Mouse (Mus musculus) myocyte (in vitro differentiated cells): ENCODE data around the gene Ccdc183. TPM values are rescaled to one million over a fixed set of nuclear protein-coding genes. Genes with fewer than 3 reads are reported as not detected.

Experiments
- H3K27me3 ChIP-seq: one replicate; pipeline ENCODE4 v1.6.1; 2011; ENCODE audit not compliant: control insufficient read depth, insufficient read depth, insufficient read length
- H3K36me3 ChIP-seq: one replicate; pipeline ENCODE4 v1.6.1; 2011; ENCODE audit not compliant: control insufficient read depth, insufficient read depth
- H3K4me2 ChIP-seq: one replicate; pipeline ENCODE4 v1.6.1; 2011; ENCODE audit warnings: low read depth, control low read depth
- H3K4me3 ChIP-seq: one replicate; pipeline ENCODE4 v1.5.1; 2011; ENCODE audit warnings: mild to moderate bottlenecking, control low read depth, moderate library complexity
- H3K79me2 ChIP-seq: one replicate; pipeline ENCODE4 v1.6.1; 2011; ENCODE audit not compliant: control insufficient read depth, insufficient read depth
- H3ac ChIP-seq: one replicate; pipeline ENCODE4 v1.6.1; 2011; ENCODE audit not compliant: control insufficient read depth, insufficient read length
- CEBPB ChIP-seq: IDR thresholded peaks from 2 replicates; pipeline ENCODE4 v1.6.1; 2011; ENCODE audit warnings: mild to moderate bottlenecking, moderate library complexity; ENCODE audit not compliant: poor library complexity, insufficient read depth, severe bottlenecking
- E2F4 ChIP-seq: IDR thresholded peaks from one replicate; pipeline ENCODE4 v1.6.1; 2011; ENCODE audit warnings: mild to moderate bottlenecking, control low read depth, moderate library complexity; ENCODE audit not compliant: insufficient read depth
- MAX ChIP-seq: IDR thresholded peaks from one replicate; pipeline ENCODE4 v1.6.1; 2011; ENCODE audit warnings: low read depth, mild to moderate bottlenecking, control low read depth
- MYOD1 ChIP-seq, 3 experiments: IDR thresholded peaks; one replicate each; pipeline ENCODE4 v1.6.1; 2011; ENCODE audit warnings: control low read depth in 2 of 3, low read depth in 2 of 3, mild to moderate bottlenecking in 2 of 3, moderate library complexity in 1 of 3; ENCODE audit not compliant: insufficient read length in 2 of 3, control insufficient read depth in 1 of 3
- MYOG ChIP-seq, 3 experiments: IDR thresholded peaks; one replicate each; pipeline ENCODE4 v1.6.1; 2011; ENCODE audit warnings: control low read depth in 2 of 3, low read depth in 2 of 3, mild to moderate bottlenecking in 2 of 3; ENCODE audit not compliant: insufficient read length in 2 of 3, control insufficient read depth in 1 of 3, insufficient read depth in 1 of 3
- POLR2A ChIP-seq: IDR thresholded peaks from one replicate; pipeline ENCODE4 v1.6.1; 2011; ENCODE audit warnings: low read depth, mild to moderate bottlenecking, control low read depth, moderate library complexity; ENCODE audit not compliant: insufficient read length
- POLR2AphosphoS2 ChIP-seq: IDR thresholded peaks from one replicate; pipeline ENCODE4 v1.6.1; 2011; ENCODE audit warnings: low read depth, control low read depth; ENCODE audit not compliant: insufficient read length
- REST ChIP-seq: IDR thresholded peaks from one replicate; pipeline ENCODE4 v1.6.1; 2011; ENCODE audit warnings: mild to moderate bottlenecking, control low read depth, moderate library complexity; ENCODE audit not compliant: insufficient read depth, insufficient read length
- SRF ChIP-seq: IDR thresholded peaks from one replicate; pipeline ENCODE4 v1.6.1; 2011; ENCODE audit warnings: low read depth; ENCODE audit not compliant: control insufficient read depth, insufficient read length
- TCF12 ChIP-seq: IDR thresholded peaks from one replicate; pipeline ENCODE4 v1.6.1; 2011; ENCODE audit warnings: mild to moderate bottlenecking, control low read depth; ENCODE audit not compliant: poor library complexity, insufficient read depth, severe bottlenecking
- TCF3 ChIP-seq: IDR thresholded peaks from one replicate; pipeline ENCODE4 v1.6.1; 2011; ENCODE audit warnings: low read depth, control low read depth; ENCODE audit not compliant: insufficient read length
- USF1 ChIP-seq: IDR thresholded peaks from one replicate; pipeline ENCODE4 v1.6.1; 2011; ENCODE audit warnings: low read depth, mild to moderate bottlenecking, control low read depth, moderate library complexity
- polyA plus RNA-seq: library from polyadenylated mRNA; unstranded; fragments of >200 nt; fragmentation: generic; extraction: Trizol; gene quantifications from one replicate; pipeline ENCODE4 v1.2.1, GENCODE M21; 2012; ENCODE audit warnings: missing spikeins

The Ccdc183 gene
- polyA plus RNA-seq, 1 experiment, result 0.13 TPM

GRCm38 (mm10) chr2:25608671-25609070 is 8.8 kb downstream of the Ccdc183 start:
- Histone ChIP-seq H3ac (peak overlapping the region; percentile 67), H3K4me3 (peak overlapping the region; percentile 75), H3K79me2 (peaks cover 44% of the 10 kb centered on the region), H3K4me2 (peak overlapping the region; percentile 79), H3K27me3 (no peaks in the 10 kb centered on the region), H3K36me3 (no peaks in the 10 kb centered on the region)
- TF ChIP-seq USF1, result no peak
- no peak for TF ChIP-seq MAX

DNA sequence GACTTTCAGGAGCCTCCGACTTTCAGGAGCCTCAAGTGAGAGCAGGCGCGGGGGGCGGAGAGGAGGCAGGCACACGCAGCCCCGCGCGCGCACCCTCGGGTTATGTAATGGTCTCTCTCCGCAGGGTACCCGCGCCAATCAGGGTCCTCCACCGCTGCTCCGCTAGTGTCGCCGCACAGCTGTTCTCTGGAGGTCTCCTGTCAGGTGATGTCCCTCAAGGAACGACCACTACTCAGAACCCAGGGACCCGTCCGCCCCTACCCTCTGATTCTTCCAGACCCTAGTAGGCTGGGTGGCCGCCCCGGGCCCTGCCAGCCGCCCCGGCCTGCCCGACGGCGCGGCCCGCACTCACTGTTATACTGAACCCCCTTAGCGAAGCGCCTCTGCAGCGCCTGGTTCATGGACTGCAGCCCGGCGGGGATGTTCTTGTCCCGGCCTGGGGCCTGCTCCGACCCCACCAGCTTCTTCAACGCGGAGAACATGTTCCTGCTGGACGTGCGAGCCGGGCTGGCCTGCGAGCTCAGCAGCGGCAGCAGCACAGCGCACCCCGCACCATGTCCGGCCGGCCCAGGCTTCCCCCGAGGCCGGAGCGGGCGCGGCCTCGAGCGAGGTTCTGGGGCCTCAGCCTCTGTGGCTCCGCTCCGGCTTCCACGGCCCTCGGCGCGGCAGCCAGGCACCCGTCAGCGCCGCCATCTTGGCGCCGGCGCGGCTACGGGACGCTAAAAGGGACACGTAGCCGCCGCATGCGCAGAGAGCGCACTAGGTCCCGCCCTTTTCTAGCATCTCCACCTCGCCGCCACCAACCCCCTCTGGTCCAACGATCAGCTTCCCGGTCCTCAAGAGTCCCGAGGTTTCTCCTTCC is 9.5 kb downstream of the Ccdc183 start, which contains the start of gene Rabl6:
Gene Rabl6 (minus strand): TSS at position 761 of the 862 bp plus-strand sequence.
- H3K4me3 ChIP-seq, result peak within 1 kb of the TSS; percentile 75
- no peaks in the 10 kb centered on the region for H3K27me3 ChIP-seq
- peaks cover 46% of the 10 kb centered on the region for H3K79me2 ChIP-seq
- peak within 1 kb of the TSS; percentile 100 for H3K4me2 ChIP-seq
- H3ac ChIP-seq, result peak within 1 kb of the TSS; percentile 67
- H3K36me3 ChIP-seq, result no peaks in the 10 kb centered on the region
- TF ChIP-seq TCF3 (no peak), MAX (no peak), POLR2A (peak; percentile 98), E2F4 (peak; percentile 5), MYOD1 (IDR thresholded peaks at IDR 0.05; ENCODE audit: control insufficient read depth in 1 of 3, insufficient read length in 2 of 3, low read depth in 2 of 3) (peak in 1 of 3 experiments; percentile 48), SRF (peak; percentile 74), POLR2AphosphoS2 (peak; percentile 91), CEBPB (no peak), TCF12 (no peak), USF1 (no peak), MYOG (IDR thresholded peaks at IDR 0.05; ENCODE audit: control insufficient read depth in 1 of 3, insufficient read depth in 1 of 3, insufficient read length in 2 of 3, low read depth in 2 of 3) (peak in 2 of 3 experiments; percentile 4 to 22), REST (no peak)

- H3K79me2 ChIP-seq, result peaks cover 41% of the 10 kb centered on the region
- H3K4me3 ChIP-seq, result no peak overlapping the region
- no peaks in the 10 kb centered on the region for H3K27me3 ChIP-seq
- H3K4me2 ChIP-seq, result no peak overlapping the region
- peaks cover 26% of the 10 kb centered on the region for H3K36me3 ChIP-seq
- H3ac ChIP-seq, result no peak overlapping the region
- TF ChIP-seq SRF, result no peak
- TF ChIP-seq MAX, result no peak
- TF ChIP-seq POLR2A, result no peak
- no peak for TF ChIP-seq USF1
- TF ChIP-seq REST, result no peak
- no peak for TF ChIP-seq MYOD1 (IDR thresholded peaks at IDR 0.05; ENCODE audit: control insufficient read depth in 1 of 3, insufficient read length in 2 of 3, low read depth in 2 of 3)
These were observed 15.0 kb downstream of the Ccdc183 start for GRCm38 (mm10) chr2:25602526-25602925.

DNA sequence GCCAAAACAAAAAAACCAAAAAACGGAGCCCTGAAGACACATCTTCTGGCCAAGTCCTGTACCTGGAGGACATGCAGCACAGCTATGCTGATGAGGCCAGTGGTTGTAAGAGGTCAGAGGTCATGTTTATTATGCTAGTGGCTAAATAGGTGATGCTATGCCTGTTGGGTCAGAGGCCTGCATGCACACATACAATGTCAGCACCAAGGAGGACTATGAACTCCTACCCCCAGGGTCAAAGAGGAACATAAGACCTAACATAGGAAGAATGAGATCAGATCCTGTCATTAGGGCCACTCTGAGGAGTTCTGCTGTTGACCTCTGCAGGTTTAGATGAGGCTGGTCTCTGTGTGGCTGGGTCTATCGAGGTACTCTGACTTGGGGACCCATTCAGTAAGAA is 17.4 kb downstream of the Ccdc183 start:
- TF ChIP-seq USF1 (no peak), REST (no peak), TCF3 (no peak), POLR2A (no peak), TCF12 (no peak)
- Histone ChIP-seq H3K27me3 (no peaks in the 10 kb centered on the region), H3K36me3 (peaks cover 40% of the 10 kb centered on the region), H3K4me3 (no peak overlapping the region), H3K79me2 (peaks cover 16% of the 10 kb centered on the region), H3ac (no peak overlapping the region), H3K4me2 (no peak overlapping the region)

DNA sequence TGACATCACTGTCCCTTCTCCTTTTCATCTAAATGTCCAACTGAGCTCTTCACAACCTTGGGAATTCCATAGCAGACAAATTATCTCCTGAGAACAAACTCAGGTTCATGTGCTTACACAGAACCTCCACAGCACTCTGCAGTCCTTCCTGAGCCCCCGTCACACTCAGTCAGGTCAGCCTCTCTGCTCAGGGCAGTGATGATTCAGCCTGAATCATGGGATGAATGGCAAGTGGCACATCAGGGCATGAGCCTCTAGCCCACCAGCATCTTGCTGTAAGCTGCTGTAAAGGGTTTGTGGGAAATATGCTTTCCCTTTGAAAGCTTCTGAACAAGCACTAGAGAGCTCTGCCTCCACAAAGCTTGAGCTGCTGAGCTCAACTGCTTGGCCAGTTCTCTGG is 18.7 kb downstream of the Ccdc183 start:
- H3K36me3 ChIP-seq, result peaks cover 42% of the 10 kb centered on the region
- H3K4me3 ChIP-seq, result no peak overlapping the region
- TF ChIP-seq CEBPB (no peak), MYOD1 (IDR thresholded peaks at IDR 0.05; ENCODE audit: control insufficient read depth in 1 of 3, insufficient read length in 2 of 3, low read depth in 2 of 3) (peak in 1 of 3 experiments; percentile 28)
- H3ac ChIP-seq, result no peak overlapping the region
- H3K4me2 ChIP-seq, result no peak overlapping the region
- no peaks in the 10 kb centered on the region for H3K27me3 ChIP-seq
- peaks cover 4% of the 10 kb centered on the region for H3K79me2 ChIP-seq
